Mouse (Mus musculus): ENCODE results near the gene Npas3. TPM values are rescaled to one million over a fixed set of nuclear protein-coding genes. Genes with fewer than 3 reads are reported as not detected.

The Npas3 gene
- polyA plus RNA-seq, 1 experiment from 2014 or later: 7.2 TPM

- WGBS: 82% methylated on average over 9 of the region's 9 CpGs
These were observed 94.3 kb downstream of the Npas3 start for GRCm38 (mm10) chr12:53342741-53343140.

GRCm38 (mm10) chr12:53351860-53352259 is 103.4 kb downstream of the Npas3 start:
- H3K9me3 ChIP-seq: no peaks in the 10 kb centered on the region
- no peak overlapping the region for H3K27ac ChIP-seq
- no peaks in the 10 kb centered on the region for H3K36me3 ChIP-seq (replicated peaks)
- H3K27me3 ChIP-seq (ENCODE audit: poor library complexity, severe bottlenecking): no peaks in the 10 kb centered on the region
- 88% methylated on average over 7 of the region's 7 CpGs for WGBS
- DNase-seq (ENCODE audit: extremely low spot score, low spot score): no peak
- peaks cover 24% of the 10 kb centered on the region for H3K4me1 ChIP-seq
- H3K4me3 ChIP-seq: no peak overlapping the region

More at GRCm38 (mm10) chr12:53342741-53343140, 94.3 kb downstream of the Npas3 start:
- Histone ChIP-seq H3K27ac (no peak overlapping the region), H3K36me3 (replicated peaks) (peaks cover 8% of the 10 kb centered on the region), H3K4me1 (peaks cover 18% of the 10 kb centered on the region), H3K4me3 (no peak overlapping the region), H3K27me3 (ENCODE audit: poor library complexity, severe bottlenecking) (no peaks in the 10 kb centered on the region), H3K9me3 (no peaks in the 10 kb centered on the region)
- no peak for DNase-seq (ENCODE audit: extremely low spot score, low spot score)

GRCm38 (mm10) chr12:53365751-53366150 is 117.3 kb downstream of the Npas3 start:
- Histone ChIP-seq H3K9me3 (no peaks in the 10 kb centered on the region), H3K36me3 (replicated peaks) (no peaks in the 10 kb centered on the region), H3K27ac (no peak overlapping the region), H3K27me3 (ENCODE audit: poor library complexity, severe bottlenecking) (no peaks in the 10 kb centered on the region), H3K4me3 (no peak overlapping the region), H3K4me1 (peaks cover 14% of the 10 kb centered on the region)
- no peak for DNase-seq (ENCODE audit: extremely low spot score, low spot score)
- 93% methylated on average over 5 of the region's 5 CpGs for WGBS

- DNase-seq (ENCODE audit: extremely low spot score, low spot score): no peak
- H3K9me3 ChIP-seq: no peaks in the 10 kb centered on the region
- no peaks in the 10 kb centered on the region for H3K4me1 ChIP-seq
- no peak overlapping the region for H3K4me3 ChIP-seq
- H3K27me3 ChIP-seq (ENCODE audit: poor library complexity, severe bottlenecking): no peaks in the 10 kb centered on the region
- WGBS: 88% methylated on average over 8 of the region's 8 CpGs
- no peaks in the 10 kb centered on the region for H3K36me3 ChIP-seq (replicated peaks)
- H3K27ac ChIP-seq: no peak overlapping the region
These were observed 136.4 kb downstream of the Npas3 start for GRCm38 (mm10) chr12:53384851-53385250.

DNA sequence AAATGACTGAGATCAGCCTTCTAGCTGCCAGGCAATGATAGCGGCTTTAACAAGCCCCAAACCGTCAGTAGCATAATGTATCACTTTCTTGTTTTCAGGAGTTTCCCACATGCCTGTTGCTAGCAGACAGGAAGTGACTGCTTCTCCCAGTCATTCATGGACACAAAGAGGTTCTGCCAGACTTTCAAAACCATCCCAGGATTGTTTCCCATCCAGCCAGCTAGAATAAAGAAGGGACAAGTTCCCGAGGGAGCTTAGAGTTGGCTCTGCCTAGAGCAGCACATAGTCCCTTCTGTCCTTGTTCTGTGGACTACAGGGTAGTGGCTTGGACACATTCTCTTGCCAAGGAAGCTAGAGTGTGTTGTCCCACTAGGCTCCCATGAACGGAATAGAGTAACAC is 157.4 kb downstream of the Npas3 start:
- Histone ChIP-seq H3K27ac (no peak overlapping the region), H3K4me3 (no peak overlapping the region), H3K36me3 (replicated peaks) (no peaks in the 10 kb centered on the region), H3K27me3 (ENCODE audit: poor library complexity, severe bottlenecking) (no peaks in the 10 kb centered on the region), H3K4me1 (peaks cover 41% of the 10 kb centered on the region), H3K9me3 (no peaks in the 10 kb centered on the region)
- 67% methylated on average over 4 of the region's 4 CpGs for WGBS
- no peak for DNase-seq (ENCODE audit: extremely low spot score, low spot score)

DNA sequence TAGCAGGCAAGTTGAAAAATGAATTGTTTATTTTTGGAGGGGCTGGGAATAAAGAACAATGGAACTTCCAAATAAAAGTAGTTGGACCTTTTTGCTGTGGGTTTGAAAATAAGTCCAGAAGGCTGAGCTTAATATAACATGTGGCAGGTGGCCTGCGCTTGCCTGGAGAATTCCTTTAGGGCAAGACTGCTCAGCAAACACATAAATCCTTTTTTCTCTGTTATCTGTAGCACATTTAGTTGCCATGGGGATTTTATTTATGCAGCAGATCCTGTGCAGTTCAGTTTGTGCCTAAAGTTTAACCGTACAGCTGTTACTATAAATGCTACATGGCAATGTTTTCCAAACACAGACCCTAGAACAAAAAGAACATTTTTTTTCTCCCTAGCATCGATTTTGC is 159.3 kb downstream of the Npas3 start:
- Histone ChIP-seq H3K4me3 (no peak overlapping the region), H3K4me1 (peaks cover 51% of the 10 kb centered on the region), H3K27me3 (ENCODE audit: poor library complexity, severe bottlenecking) (no peaks in the 10 kb centered on the region), H3K27ac (no peak overlapping the region), H3K9me3 (no peaks in the 10 kb centered on the region), H3K36me3 (replicated peaks) (no peaks in the 10 kb centered on the region)
- WGBS: 77% methylated on average over 3 of the region's 3 CpGs
- DNase-seq (ENCODE audit: extremely low spot score, low spot score): no peak

GRCm38 (mm10) chr12:53409711-53410110 is 161.2 kb downstream of the Npas3 start:
- Histone ChIP-seq H3K4me1 (peaks cover 51% of the 10 kb centered on the region), H3K4me3 (no peak overlapping the region), H3K27me3 (ENCODE audit: poor library complexity, severe bottlenecking) (no peaks in the 10 kb centered on the region), H3K36me3 (replicated peaks) (0 out of 2 replicates have a peak, but pooled peaks cover 1% of the 10 kb centered on the region), H3K27ac (no peak overlapping the region), H3K9me3 (no peaks in the 10 kb centered on the region)
- DNase-seq (ENCODE audit: extremely low spot score, low spot score): no peak
- 93% methylated on average over 4 of the region's 4 CpGs for WGBS

GRCm38 (mm10) chr12:53410647-53411046 is 162.2 kb downstream of the Npas3 start:
- 84% methylated on average over 2 of the region's 2 CpGs for WGBS
- H3K36me3 ChIP-seq (replicated peaks): 0 out of 2 replicates have a peak, but pooled peaks cover 2% of the 10 kb centered on the region
- H3K4me3 ChIP-seq: no peak overlapping the region
- no peaks in the 10 kb centered on the region for H3K9me3 ChIP-seq
- H3K27ac ChIP-seq: no peak overlapping the region
- DNase-seq (ENCODE audit: extremely low spot score, low spot score): no peak
- peaks cover 44% of the 10 kb centered on the region for H3K4me1 ChIP-seq
- no peaks in the 10 kb centered on the region for H3K27me3 ChIP-seq (ENCODE audit: poor library complexity, severe bottlenecking)

DNA sequence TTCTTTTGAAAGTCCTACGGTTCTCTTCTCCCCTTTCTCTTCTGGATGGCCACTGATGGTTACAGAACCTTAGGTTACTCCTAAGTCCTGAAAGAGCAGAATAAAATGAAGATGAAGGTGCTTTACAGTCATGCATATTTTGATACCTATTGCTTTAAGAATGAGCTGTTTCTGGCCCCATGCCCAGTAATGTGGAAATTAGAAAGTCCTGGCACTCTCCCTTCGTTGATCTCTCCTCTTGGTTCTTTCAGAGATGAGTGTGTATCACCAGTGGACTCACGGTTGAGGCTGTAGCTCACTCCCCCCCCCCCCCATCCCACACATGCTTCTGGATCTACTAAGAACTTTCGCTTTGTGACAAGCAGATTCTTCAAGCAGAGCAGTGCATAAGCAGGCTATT is 167.6 kb downstream of the Npas3 start:
- H3K4me1 ChIP-seq: peaks cover 25% of the 10 kb centered on the region
- DNase-seq (ENCODE audit: extremely low spot score, low spot score): no peak
- 86% methylated on average over 4 of the region's 4 CpGs for WGBS

GRCm38 (mm10) chr12:53421701-53422100 is 173.2 kb downstream of the Npas3 start:
- no peak overlapping the region for H3K4me3 ChIP-seq
- peaks cover 25% of the 10 kb centered on the region for H3K4me1 ChIP-seq
- no peaks in the 10 kb centered on the region for H3K27me3 ChIP-seq (ENCODE audit: poor library complexity, severe bottlenecking)
- H3K36me3 ChIP-seq (replicated peaks): no peaks in the 10 kb centered on the region
- 94% methylated on average over 4 of the region's 4 CpGs for WGBS
- no peak for DNase-seq (ENCODE audit: extremely low spot score, low spot score)
- no peak overlapping the region for H3K27ac ChIP-seq
- no peaks in the 10 kb centered on the region for H3K9me3 ChIP-seq

More for the DNA sequence above, 167.6 kb downstream of the Npas3 start:
- Histone ChIP-seq H3K27ac (no peak overlapping the region), H3K9me3 (no peaks in the 10 kb centered on the region), H3K4me3 (no peak overlapping the region), H3K27me3 (ENCODE audit: poor library complexity, severe bottlenecking) (no peaks in the 10 kb centered on the region), H3K36me3 (replicated peaks) (0 out of 2 replicates have a peak, but pooled peaks cover 2% of the 10 kb centered on the region)

DNA sequence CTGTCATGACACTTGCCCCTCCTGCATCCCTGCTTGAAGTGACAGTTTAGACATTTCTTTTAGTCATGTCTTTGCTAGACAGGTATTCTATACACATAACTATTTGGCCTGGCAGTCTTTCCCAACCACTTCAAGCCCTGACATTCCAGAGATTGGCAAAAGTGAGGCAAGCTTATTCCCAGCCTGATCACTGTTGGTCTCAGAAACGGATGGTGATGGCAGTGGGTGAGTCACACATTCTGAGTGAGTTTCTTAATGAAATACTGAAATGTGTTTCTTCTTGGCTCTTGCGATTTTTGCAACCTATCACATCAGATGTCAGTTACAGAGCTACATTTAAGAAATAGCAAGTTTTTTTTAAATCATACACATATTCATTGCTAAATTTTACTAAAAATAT is 175.2 kb downstream of the Npas3 start:
- Histone ChIP-seq H3K9me3 (no peaks in the 10 kb centered on the region), H3K36me3 (replicated peaks) (no peaks in the 10 kb centered on the region), H3K4me3 (no peak overlapping the region), H3K27me3 (ENCODE audit: poor library complexity, severe bottlenecking) (no peaks in the 10 kb centered on the region), H3K27ac (no peak overlapping the region), H3K4me1 (peaks cover 39% of the 10 kb centered on the region)
- WGBS: 82% methylated on average over 2 of the region's 2 CpGs
- DNase-seq (ENCODE audit: extremely low spot score, low spot score): no peak

DNA sequence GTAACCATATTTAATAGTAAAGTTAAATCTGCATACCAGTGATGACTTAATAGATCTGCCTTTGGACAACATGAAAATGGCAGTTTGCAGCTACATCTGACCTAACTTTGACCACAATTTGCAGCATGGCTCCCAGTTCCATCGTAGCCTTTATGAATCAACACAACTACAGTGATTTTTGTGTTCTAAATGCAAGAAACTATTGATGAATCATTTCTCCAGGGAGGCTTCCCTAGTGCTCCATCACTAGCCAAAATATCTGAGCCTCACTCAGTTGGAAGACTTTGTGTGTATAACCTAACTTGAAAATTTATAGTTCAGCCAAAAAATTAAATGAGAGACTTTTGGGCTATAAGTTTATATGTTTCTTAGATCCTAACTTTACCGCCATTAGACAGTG is 177.5 kb downstream of the Npas3 start:
- DNase-seq (ENCODE audit: extremely low spot score, low spot score): no peak
- peaks cover 23% of the 10 kb centered on the region for H3K4me1 ChIP-seq
- H3K4me3 ChIP-seq: no peak overlapping the region
- H3K9me3 ChIP-seq: no peaks in the 10 kb centered on the region
- H3K27me3 ChIP-seq (ENCODE audit: poor library complexity, severe bottlenecking): no peaks in the 10 kb centered on the region
- H3K36me3 ChIP-seq (replicated peaks): no peaks in the 10 kb centered on the region
- WGBS: 95% methylated on average over 2 of the region's 2 CpGs
- H3K27ac ChIP-seq: no peak overlapping the region

- WGBS: 88% methylated on average over 10 of the region's 10 CpGs
These were observed 178.7 kb downstream of the Npas3 start for GRCm38 (mm10) chr12:53427153-53427552.

GRCm38 (mm10) chr12:53442029-53442428 is 193.6 kb downstream of the Npas3 start:
- Histone ChIP-seq H3K27me3 (ENCODE audit: poor library complexity, severe bottlenecking) (peaks cover 8% of the 10 kb centered on the region; the same call in 1 of the 2 replicates), H3K36me3 (replicated peaks) (peaks cover 4% of the 10 kb centered on the region; the same call in 1 of the 2 replicates), H3K4me1 (peaks cover 28% of the 10 kb centered on the region), H3K9me3 (no peaks in the 10 kb centered on the region), H3K4me3 (no peak overlapping the region), H3K27ac (no peak overlapping the region)
- WGBS: 84% methylated on average over 2 of the region's 2 CpGs
- no peak for DNase-seq (ENCODE audit: extremely low spot score, low spot score)

More at GRCm38 (mm10) chr12:53427153-53427552, 178.7 kb downstream of the Npas3 start:
- H3K27ac ChIP-seq: no peak overlapping the region
- no peak overlapping the region for H3K4me3 ChIP-seq
- H3K36me3 ChIP-seq (replicated peaks): no peaks in the 10 kb centered on the region
- no peaks in the 10 kb centered on the region for H3K9me3 ChIP-seq
- no peaks in the 10 kb centered on the region for H3K27me3 ChIP-seq (ENCODE audit: poor library complexity, severe bottlenecking)
- H3K4me1 ChIP-seq: peaks cover 19% of the 10 kb centered on the region
- DNase-seq (ENCODE audit: extremely low spot score, low spot score): no peak

Measured in forebrain, embryonic 10.5 days (tissue).